Mouse (Mus musculus) liver (tissue): ENCODE measurements around the gene Slc25a4.
"Not testable (repeated sequence)": the region's sequence is repeated elsewhere in the genome, so short reads cannot be mapped to it uniquely, and the experiment has no call there.

ENCODE experiments used
- DNase-seq: peaks from one replicate; pipeline ENCODE4 v3.0.0-alpha.2; 2020; ENCODE audit warnings: mixed read lengths

The Slc25a4 gene

DNA sequence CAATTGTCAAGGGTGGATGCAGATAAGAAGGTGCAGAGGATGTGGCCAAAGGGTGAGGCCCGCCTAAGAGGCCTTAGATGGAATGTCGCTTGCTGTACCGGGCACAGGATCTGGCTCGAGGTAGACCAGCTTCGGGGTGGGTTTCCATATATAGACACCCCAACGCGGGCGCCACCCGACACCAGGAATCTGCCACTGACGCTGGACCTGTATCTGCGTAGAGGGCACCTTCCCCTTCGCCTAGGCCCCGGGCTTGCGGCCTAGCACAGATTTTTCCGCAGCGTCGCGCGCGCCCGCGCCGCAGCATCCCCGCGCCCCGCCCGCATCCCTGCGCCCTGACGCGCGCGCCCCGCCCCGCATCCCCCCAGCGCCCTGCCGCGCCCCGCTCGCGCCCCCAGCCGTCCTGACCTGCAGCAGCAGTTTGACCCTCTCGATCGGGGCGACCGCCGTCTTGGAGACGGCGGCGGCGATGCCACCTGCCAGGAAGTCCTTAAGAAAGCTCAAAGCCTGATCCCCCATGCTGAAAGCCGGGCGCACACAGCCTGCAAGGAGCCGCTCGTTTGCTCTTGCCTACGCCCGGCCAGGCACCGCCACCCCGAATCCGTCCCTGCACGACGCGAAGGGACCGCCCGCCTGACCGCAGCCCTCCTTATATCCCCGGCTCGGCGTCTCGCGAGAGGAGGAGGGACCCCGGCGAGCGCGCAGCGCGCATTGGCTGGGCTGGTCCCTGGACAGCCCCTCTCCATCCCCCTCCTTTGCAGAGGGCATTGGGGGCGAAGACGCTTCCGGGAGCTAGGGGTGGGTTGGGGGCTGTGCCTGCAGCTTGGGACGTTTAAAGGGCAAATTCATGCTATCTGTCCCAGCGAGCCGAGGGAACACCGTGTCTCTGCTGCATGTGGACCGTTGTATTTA, at the start of gene Slc25a4:
Gene Slc25a4 (minus strand): TSS at position 881 of the 912 bp plus-strand sequence.
- peak; percentile 90 for DNase-seq

DNA sequence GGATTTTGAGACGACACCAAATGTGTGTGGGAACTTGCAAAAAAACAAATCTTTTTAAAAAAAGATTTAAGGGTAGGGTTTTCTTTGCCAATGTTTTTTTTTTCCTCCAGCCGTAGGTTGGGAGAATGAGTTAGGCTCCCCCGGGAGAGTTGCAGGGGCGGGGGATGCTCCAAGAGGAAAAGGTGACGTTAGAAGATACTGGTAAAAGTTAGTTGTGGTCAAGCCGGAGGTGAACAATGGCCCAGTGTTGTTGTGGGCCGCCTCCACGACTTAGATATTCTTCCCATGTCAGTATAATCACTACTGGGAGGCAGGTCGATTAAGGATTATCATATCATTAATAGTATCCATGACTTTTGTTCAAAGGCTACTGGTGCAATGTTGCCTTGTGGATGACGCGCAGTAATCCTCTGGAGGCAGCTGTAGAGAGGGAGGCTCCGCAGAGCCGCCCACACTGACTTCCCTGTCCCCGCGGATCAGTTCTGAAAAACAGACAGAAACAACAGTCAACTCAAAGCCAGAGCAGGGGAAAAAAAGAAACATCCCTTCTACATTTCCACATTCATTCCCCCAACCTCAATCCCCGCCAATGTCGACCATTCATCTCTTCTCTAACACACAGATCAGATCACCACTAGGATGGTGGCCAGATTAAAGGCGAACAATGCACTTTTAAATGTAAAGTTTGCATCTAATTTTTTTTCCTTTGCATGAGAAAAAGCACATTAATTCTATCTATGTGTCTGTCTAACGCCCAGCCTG, 47.0 kb upstream of the Slc25a4 start:
- DNase-seq = no peak

DNA sequence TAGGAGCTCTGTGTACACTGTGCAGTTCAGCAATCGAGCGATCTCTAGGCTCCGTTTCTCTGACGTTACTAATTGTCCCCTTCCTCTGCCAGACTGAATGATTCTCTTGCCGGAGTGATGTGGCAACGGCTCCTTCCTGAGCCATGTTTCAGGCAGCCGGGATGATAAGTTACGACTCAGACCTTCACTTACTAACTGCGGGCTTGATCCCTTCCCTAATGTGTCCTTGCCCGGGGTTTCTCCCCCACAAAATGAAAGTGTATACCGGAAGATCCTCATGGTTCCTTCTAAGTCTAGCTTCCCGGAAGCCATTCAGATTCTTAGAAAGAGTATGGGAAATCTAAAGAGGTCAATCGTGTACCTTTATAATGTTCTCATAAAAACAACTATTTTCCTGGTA, 41.4 kb upstream of the Slc25a4 start:
- no peak for DNase-seq

DNA sequence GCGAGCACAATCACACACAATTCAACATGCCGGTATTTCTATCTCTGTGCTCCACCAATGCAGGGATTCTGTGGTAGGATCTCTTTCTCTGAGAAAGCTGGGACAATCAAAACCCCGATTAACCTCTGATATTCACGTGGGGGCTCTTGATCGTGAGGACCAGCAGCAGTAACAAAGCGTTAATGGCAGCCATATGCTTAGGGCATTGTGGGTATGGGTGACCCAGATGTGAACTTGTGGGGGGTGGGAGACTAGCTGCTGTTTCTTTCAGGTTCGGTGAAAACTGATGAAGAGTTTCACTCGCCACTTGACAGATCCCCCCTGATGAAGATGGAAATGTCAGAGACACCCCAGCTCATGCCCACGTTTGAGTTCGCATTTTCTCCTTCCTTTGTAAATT, 40.5 kb upstream of the Slc25a4 start:
- DNase-seq = no peak

DNA sequence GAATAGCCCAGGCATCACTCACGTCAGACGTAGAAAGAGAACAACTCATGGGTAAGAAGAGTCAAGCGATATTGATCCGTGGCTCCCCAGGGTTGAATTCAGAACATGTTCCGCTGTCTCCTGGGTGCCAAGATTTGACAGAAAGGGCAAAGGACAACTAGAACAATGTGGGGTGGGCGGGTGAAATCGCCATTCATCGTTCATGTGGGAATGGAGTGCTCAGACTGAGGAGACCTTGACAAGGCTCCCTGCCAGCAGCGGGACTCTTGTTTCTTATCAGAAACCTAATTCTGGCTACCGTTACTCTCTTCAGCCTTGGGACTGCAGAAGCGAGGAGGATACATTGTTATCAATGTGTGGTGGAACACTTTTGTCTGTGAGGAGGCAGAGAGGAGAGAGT, 35.3 kb upstream of the Slc25a4 start:
- DNase-seq = no peak

DNA sequence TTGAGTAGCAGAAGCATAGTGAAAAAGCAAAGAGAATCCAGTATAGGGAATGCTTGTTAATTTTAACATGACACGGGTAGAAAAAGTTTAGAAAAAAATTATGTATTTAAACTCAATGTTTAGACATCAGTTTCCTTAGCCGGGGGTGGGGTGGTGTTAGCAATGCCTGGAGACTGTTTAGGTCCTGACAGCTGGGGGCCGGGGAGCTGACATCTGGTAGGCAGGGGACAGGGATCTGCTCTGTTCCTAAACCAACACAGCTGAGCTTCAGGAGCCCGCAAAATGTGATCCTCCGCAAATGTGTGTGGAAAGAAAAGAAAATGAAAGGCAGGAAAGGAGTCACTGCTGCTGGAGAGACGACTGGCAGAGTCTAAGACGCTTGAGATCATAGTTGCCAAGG, 31.9 kb upstream of the Slc25a4 start:
- no peak for DNase-seq

DNA sequence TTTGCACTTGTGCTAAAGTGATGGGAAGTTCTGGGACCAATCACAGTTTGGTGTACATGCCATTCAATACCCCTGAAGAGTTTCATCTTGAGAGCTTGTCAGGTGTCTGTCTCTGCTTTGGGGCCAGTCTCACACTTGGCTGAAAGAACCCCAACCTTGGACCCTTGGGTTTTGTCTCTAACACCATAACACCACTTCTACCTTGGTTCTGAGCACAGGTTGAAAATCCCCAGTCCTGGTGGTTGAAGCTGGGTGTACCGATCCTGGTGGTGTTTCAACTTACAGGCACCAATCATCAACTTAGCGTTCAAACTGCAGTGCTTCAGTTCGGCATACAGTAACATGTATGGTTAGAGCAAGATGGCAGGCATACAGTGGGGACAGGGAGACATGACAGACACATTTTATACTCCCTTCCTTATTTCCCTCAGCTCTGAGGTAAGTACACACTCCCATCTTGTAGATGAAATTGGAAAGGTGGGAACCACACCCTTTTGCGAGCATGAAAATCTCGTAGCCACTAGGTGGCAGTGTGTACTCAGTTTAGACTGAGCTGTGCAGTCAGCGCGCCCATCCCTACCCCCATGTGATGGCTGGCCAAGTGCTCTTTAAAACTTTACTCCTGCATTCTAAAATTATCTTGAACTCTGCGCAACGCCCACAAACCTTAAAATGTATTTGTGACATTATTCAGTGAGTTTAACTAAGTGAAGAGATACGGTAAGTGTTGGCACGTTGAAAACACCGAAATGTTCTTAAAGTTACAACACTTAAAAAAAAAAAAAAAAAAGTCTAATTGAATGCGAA, 30.7 kb upstream of the Slc25a4 start:
- peak; percentile 79 for DNase-seq

DNA sequence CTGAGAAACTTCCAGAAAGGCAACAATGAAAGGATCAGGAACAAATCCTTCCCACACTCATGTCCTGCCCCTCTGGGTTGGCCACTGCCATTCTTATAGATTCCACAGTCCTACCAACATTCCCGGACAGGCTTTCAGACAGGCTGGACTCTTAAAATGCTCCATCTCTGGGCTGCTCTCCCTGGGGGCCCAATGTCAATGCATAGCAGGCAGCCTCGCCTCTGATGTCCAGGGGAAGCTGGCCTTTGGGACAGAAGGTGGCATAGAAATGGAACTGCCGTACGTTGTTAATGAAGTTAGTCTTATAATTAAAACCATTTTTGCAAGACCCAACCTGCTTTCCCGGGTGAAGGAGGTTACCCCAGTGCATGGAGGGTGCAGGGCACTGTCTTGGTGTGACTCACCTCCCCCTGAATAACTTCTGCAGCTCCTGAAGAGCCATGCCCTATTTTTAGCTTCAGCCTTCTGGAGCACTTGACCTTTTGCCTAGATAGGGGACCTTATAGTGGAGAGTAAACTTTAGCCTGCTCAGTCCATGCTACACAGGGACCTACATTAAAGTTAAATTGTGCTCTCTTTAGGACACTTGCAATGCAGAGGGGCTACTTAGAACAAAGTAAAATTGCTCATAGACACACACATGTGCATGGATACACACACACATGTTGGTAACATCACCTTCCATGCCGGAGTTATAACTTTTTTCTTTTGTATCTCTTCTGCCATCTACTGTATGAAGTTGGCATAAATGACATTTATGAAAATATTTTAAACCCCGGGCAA, 25.5 kb upstream of the Slc25a4 start:
- DNase-seq = no peak

DNA sequence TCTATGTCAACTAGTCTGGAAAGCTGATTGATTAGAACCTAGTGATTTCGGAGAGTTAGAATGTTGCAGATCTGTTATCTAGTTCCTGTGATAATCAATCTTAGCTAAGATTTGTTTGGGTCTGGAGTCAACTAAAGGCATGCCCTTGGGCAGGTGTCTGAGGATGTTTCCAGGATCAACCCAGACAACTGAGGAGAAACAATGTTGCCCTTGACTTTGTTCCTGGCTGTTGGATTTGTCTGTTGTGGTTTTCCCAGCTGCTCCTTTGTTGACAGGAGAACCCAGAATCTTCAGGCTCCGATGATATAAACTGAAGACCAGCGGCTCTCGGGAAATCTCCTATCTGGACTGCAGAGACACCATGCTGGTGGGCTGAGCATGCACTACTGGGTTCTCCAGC, 23.7 kb upstream of the Slc25a4 start:
- DNase-seq = no peak

DNA sequence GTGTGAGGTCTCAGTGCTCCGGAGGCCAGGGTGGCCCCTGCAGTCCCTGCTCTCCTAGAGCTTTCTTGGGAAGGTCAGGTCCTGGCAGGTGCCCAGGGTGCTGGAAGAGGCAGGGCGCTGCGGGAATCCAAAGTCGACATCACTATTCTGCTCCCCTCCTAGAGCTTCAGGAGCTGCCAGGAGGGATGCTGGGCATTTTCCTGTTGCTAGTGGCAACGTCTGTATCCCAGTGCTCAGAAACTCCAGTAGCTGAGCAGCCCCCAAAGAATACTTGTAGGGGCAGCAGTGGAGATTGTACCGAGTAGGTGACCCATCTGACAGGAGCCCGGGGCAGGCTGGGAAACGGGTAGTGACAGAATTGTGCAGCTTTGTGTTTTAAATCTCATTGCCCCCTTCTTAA, 21.7 kb upstream of the Slc25a4 start:
- DNase-seq = no peak

DNA sequence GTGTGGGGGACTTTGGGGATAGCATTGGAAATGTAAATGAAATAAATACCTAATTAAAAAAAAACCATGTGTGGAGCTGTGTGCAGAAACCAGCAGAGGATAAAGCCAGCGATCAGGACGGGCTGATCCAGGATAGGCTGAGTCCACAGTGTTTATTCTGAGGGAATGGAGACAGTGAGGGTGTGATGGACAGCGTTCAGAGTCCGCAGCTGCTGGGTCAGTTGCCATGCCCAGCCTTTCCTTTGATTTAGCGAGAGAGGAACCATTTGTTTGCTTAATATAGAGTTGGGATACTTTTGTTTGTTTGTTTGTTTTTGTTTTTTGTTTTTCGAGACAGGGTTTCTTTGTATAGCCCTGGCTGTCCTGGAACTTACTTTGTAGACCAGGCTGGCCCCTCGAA, 20.9 kb upstream of the Slc25a4 start:
- DNase-seq = not testable (repeated sequence)

DNA sequence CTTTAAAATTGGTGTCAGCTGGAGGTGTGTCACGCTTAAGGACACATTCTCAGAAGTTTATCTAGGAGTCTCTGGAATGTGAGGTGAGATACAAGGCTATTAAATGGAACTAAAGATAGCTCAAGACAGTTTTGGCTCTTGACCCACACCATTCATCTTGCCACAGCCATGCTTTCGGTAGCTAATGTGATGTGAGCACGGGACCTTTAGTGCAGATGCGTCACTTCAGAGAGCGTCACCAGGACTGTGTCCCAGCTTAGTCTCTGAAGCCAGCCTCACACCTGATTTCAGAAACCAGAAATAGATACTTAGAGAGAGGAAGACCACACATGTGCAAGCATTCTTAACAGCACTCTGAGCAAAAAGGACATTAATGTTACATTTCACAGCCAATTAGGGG, 15.5 kb upstream of the Slc25a4 start:
- DNase-seq = no peak

DNA sequence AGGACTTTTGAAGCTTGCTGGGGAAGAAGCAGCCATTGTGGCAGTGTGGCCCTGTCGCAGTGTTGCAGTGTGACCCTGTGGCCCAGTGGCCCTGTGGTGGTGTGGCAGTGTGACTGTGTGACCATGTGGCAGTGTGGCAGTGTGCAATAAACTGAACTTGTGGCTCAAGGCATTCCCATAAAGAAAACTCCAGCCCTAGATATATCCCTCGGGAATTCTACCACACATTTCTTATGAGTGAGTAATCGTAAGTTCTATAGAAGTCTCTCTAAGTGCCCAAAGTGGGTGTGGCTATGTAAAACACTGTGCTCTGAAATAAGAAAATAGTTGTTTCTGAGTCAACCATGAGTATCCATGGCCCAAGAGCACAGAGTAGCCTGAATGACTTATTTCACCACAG, 14.4 kb upstream of the Slc25a4 start:
- DNase-seq = no peak

DNA sequence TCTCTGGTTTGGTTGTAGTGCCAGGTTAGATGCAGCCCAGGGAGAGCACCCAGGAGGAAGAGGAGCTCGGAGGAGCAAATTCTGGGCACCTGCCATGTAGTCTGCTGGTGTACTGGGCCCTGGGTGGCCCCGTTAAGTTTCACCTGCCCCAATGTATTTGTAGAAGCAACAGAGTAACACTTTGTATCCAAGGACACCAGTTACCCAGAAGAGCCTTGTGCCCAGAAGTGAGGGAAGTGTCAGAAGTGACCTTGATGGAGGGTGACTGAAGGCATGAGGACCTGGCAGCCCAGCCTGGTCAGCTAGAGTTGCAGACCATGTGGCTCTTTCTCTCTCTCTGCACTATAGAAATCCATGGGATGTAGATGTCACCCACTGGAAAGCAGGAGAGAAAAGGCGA, 9.5 kb upstream of the Slc25a4 start:
- no peak for DNase-seq

DNA sequence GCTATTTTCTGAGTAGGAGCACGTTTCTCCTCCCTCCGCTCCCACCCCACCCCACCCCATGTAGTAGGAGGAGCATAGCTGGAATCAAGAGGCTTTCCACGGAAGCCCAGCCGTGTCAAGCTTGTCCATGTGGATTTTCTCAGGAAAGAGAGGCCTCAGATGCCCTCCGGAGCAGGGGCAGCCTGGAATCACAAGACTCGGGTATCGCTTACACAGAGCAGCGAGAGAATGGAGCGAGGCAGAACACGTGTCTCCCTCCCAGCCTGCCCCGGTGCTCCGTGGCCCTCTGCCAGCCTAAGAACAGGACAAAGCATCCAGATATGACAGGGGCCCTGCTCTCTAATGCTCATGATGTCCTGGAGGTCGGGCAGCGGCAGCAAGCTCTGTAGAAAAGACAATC, 5.8 kb upstream of the Slc25a4 start:
- peak; percentile 50 for DNase-seq

DNA sequence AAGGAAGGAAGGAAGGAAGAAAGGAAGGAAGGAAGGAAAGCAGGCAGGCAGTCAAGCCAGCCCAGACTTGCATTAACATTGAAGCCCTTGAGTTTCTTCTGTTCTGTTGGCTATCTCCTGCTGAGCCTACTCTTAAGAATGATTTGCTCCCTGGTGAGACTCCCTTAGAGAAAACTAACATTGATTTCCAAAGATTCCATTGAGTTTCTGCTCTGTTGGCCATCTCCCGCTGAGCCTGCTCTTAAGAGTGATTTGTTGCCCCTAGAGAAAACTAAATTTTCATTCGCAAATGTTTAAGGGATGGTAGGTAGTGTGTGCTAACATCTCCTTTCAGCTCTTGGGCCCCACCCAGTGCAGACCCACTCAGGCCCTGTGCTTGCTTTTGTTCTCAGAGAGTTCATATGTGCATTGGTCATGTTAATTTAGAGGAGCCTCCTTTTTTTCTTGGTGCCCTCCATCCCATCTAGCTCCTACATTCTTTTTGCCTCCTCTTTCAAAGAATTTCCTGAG, 2.9 kb upstream of the Slc25a4 start:
- DNase-seq = no peak

DNA sequence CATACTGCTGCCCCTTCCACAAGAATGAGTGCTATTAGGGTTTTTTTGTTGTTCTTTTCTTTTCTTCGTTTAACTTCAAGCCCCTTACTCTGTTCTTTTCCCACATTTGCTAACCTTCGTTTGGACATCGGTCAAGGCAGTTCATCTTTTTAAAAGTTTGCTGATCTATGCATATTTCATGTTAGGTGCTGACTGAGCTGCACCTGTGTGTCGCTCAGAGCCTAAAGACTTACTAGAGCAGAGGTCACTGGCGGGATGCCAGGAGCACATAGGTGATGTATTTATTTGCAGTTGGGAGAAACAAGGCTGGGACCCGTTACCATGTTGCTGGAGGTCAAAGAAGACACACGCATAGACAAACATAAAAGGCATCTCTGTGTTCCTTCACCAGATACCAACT, 1.1 kb upstream of the Slc25a4 start:
- peak; percentile 55 for DNase-seq

DNA sequence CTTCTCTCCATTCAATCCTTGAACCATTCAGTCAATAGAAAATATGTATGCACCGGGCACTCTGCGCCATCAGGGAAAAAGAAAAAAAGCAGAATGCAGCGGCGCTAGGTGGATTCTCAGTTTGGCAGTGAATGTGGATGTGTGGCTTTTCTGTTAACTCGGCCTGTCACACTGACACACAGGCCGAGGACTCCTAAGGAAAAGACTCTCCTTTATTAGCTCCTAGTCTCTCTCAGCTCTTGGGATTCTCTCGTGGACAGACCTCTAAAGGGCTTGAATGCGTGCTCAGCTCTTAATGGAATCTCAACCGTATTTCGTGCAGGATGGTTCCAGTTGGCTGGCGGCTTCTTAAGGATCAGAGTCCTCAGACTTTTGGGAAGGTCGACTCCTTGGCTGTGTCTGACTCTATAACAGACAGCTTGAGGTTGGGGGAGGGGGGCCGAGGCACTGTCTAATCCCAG, 557 bp upstream of the Slc25a4 start:
- no peak for DNase-seq

DNA sequence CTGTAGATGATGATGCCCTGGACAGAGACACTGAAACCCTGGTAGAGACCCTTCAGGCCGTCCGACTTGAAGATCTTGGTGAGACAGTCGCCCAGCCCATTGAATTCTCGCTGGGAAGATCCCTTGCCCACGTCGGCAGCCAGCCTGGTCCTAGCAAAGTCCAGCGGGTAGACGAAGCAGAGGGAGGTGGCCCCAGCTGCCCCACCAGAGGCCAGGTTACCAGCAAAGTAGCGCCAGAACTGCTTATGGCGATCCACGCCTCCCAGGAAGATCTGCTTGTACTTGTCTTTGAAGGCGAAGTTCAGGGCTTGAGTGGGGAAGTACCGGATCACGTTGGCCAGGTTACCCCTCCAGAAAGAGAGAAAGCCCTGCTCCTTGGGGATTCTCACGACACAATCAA, 2.0 kb downstream of the Slc25a4 start:
- DNase-seq = no peak

DNA sequence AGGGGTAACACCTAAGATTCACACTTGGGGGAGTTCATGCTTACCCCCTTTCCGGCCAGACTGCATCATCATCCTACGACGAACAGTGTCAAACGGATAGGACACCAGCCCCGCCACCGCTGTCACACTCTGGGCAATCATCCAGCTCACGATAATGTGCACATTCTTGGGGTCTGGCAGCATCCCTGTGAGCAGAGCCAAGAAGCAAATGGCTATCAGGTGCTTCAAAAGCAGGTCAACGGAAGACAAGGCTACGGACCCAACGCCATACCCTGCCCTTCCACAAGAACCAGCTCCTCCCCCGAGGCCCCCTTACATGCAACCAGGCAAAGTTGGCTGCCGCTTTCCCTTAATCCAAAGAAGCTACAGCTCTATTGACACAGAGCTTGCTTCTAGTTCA, 2.7 kb downstream of the Slc25a4 start:
- no peak for DNase-seq

DNA sequence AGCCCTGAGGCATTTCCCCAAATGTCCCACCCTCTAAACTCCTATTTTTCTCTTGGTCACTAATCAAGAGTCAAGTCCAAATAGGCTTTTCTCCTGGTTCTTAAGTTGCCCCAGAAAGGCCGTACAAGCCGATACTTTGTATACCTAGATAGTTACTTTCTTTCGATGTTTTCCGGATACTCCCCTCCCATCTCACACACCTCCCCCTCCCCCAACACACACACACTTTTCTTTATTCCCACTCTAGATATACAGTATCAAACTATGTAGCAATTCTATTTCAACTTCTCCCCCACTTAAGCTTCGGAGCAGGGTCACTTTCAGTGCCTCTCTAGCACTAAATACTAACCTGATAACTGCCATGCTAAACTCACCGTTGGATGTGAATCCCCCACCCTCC, 5.0 kb downstream of the Slc25a4 start:
- no peak for DNase-seq

DNA sequence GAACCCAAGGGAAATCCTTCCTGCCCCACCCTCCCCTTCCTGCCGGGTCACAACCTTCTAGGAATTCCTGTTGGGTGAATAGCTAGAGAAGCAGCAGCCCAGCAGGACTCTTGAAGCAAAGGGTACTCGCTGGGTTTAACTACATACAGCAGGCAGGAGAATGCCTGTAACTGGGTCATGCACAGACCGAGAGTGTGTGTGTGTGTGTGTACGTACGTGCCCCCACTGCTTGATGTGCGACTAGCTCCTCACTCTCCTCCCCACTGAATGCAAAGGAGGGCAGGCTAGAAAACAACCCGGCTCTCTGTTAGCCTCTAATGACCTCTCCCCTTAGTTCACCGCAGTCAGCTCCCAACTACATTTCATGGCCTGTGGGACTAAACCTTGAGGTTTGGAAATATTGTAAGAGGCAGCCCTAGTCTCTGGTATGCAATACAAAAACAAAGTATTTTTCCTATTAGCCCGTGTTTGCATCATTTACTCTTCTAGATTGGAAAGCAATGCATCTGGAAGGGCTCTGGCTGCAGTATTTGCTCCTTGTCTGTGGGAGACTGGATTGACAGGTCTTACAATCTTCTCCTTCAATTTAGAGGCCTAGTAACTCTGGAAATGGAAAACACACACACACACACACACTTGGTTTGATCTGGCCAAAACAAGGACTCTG, 6.0 kb downstream of the Slc25a4 start:
- DNase-seq = no peak
